Mouse (Mus musculus) G1E (cell line): ENCODE results near the gene Relch. TPM values are rescaled to one million over a fixed set of nuclear protein-coding genes. Genes with fewer than 3 reads are reported as not detected.
A peak's percentile ranks its signal among the peaks of the same experiment; 100 is the strongest.

Source experiments
- ATAC-seq: 2 replicates; pipeline ENCODE4 v1.8.0; 2016; ENCODE audit warnings: mild to moderate bottlenecking; ENCODE audit not compliant: insufficient number of reproducible peaks, poor library complexity, low FRiP score, severe bottlenecking; ENCODE audit errors: extremely low read depth
- DNase-seq: peaks from one replicate; pipeline ENCODE4 v3.0.0; 2012; ENCODE audit warnings: low spot score
- H3K27me3 ChIP-seq: 2 replicates; pipeline ENCODE4 v1.6.1; 2012; ENCODE audit warnings: mild to moderate bottlenecking, low read length, inconsistent platforms; ENCODE audit not compliant: insufficient read depth
- H3K36me3 ChIP-seq: replicated peaks from 2 replicates; pipeline ENCODE3; 2012; ENCODE audit warnings: mild to moderate bottlenecking, inconsistent platforms
- H3K4me1 ChIP-seq: 2 replicates; pipeline ENCODE4 v1.6.1; 2012; ENCODE audit warnings: low read depth, low read length, inconsistent platforms, mixed read lengths; ENCODE audit not compliant: insufficient read depth
- H3K4me3 ChIP-seq: 2 replicates; pipeline ENCODE4 v1.5.1; 2012; ENCODE audit warnings: low read depth, mild to moderate bottlenecking, inconsistent platforms, low read length, moderate library complexity, mixed read lengths
- H3K9me3 ChIP-seq: replicated peaks from 2 replicates; pipeline ENCODE4 v1.6.1; 2012; ENCODE audit warnings: inconsistent platforms
- CTCF ChIP-seq: IDR thresholded peaks from 2 replicates; pipeline ENCODE4 v1.5.1; 2012; ENCODE audit warnings: low read depth, low read length, inconsistent platforms, mixed read lengths
- GATA1 ChIP-seq: IDR thresholded peaks from 2 replicates; pipeline ENCODE4 v1.6.1; 2012; ENCODE audit warnings: borderline replicate concordance, low read length, inconsistent platforms, mixed read lengths
- GATA2 ChIP-seq: IDR thresholded peaks from 2 replicates; pipeline ENCODE4 v1.6.1; 2012; ENCODE audit warnings: low read depth, low read length, inconsistent platforms, borderline replicate concordance
- POLR2AphosphoS5 ChIP-seq: IDR thresholded peaks from 2 replicates; pipeline ENCODE4 v1.6.1; 2012; ENCODE audit warnings: low read depth, low read length, inconsistent platforms; ENCODE audit not compliant: insufficient replicate concordance
- TAL1 ChIP-seq: conservative IDR thresholded peaks from 2 replicates; pipeline ENCODE4 v1.6.1; 2012; ENCODE audit warnings: low read depth, low read length, inconsistent platforms, mixed read lengths
- polyA plus RNA-seq: library from polyadenylated mRNA; stranded (reverse); fragments of >175 nt; gene quantifications from 2 replicates; pipeline ENCODE4 v1.2.3, GENCODE M21; 2012
- total RNA-seq, 2 experiments: library from RNA; stranded (forward) in 1 of 2; stranded (reverse) in 1 of 2; fragments of 200-1000 nt in 1 of 2; fragments of >200 nt in 1 of 2; fragmentation: Nextera tagmentation in 1 of 2; gene quantifications; 2 replicates each; pipeline ENCODE4 v1.2.3; 2014 to 2017

Gene Relch
- total RNA-seq (2014; fragmentation: Nextera tagmentation) (82.4 and 83.2 TPM in 2 replicates), total RNA-seq (2017) (68.4 and 76.6 TPM in 2 replicates), polyA plus RNA-seq (39.3 and 40.8 TPM in 2 replicates)

- Histone ChIP-seq H3K4me1 (peaks cover 33% of the 10 kb centered on the region), H3K9me3 (no peaks in the 10 kb centered on the region), H3K36me3 (peaks cover 21% of the 10 kb centered on the region), H3K27me3 (no peaks in the 10 kb centered on the region), H3K4me3 (peak within 1 kb of the TSS; percentile 100)
- TF ChIP-seq CTCF (no peak), TAL1 (0 out of 2 replicates have a peak, but pooled peaks have one; percentile 9), GATA2 (no peak), POLR2AphosphoS5 (no peak)
- ATAC-seq (peak; percentile 94), DNase-seq (peak; percentile 98)
These were observed at the start of gene Relch, which contains the start of gene Pign for GRCm38 (mm10) chr1:105663171-105663961. Gene Relch (plus strand): TSS chr1:105663861. Gene Pign (minus strand): TSS chr1:105663677.

GRCm38 (mm10) chr1:105630481-105630880 is 33.2 kb upstream of the Relch start:
- Histone ChIP-seq H3K4me3 (no peak overlapping the region), H3K9me3 (no peaks in the 10 kb centered on the region), H3K4me1 (no peaks in the 10 kb centered on the region), H3K27me3 (no peaks in the 10 kb centered on the region), H3K36me3 (peaks cover 20% of the 10 kb centered on the region)
- ATAC-seq, result no peak
- DNase-seq, result peak; percentile 2
- no peak for TF ChIP-seq TAL1
- TF ChIP-seq GATA2, result no peak
- TF ChIP-seq POLR2AphosphoS5, result no peak
- TF ChIP-seq CTCF, result no peak
- no peak for TF ChIP-seq GATA1

GRCm38 (mm10) chr1:105644093-105644492 is 19.6 kb upstream of the Relch start:
- ATAC-seq, result no peak
- H3K4me1 ChIP-seq, result no peaks in the 10 kb centered on the region
- H3K4me3 ChIP-seq, result no peak overlapping the region
- TF ChIP-seq GATA1, result no peak
- no peak for TF ChIP-seq TAL1
- no peak for TF ChIP-seq GATA2
- TF ChIP-seq POLR2AphosphoS5, result no peak
- no peak for TF ChIP-seq CTCF
- no peak for DNase-seq
- H3K9me3 ChIP-seq, result no peaks in the 10 kb centered on the region
- peaks cover 61% of the 10 kb centered on the region for H3K36me3 ChIP-seq
- H3K27me3 ChIP-seq, result no peaks in the 10 kb centered on the region

GRCm38 (mm10) chr1:105650650-105651049 is 13.0 kb upstream of the Relch start:
- Histone ChIP-seq H3K4me3 (no peak overlapping the region), H3K27me3 (no peaks in the 10 kb centered on the region), H3K9me3 (no peaks in the 10 kb centered on the region), H3K4me1 (no peaks in the 10 kb centered on the region), H3K36me3 (peaks cover 48% of the 10 kb centered on the region)
- DNase-seq (no peak), ATAC-seq (no peak)
- TF ChIP-seq GATA2 (no peak), POLR2AphosphoS5 (no peak), TAL1 (no peak), CTCF (no peak), GATA1 (no peak)

- no peak overlapping the region for H3K4me3 ChIP-seq
- peaks cover 45% of the 10 kb centered on the region for H3K36me3 ChIP-seq
- H3K27me3 ChIP-seq, result no peaks in the 10 kb centered on the region
- H3K4me1 ChIP-seq, result no peaks in the 10 kb centered on the region
- TF ChIP-seq GATA2 (no peak), GATA1 (no peak), POLR2AphosphoS5 (no peak), CTCF (no peak), TAL1 (no peak)
- ATAC-seq, result no peak
- DNase-seq, result no peak
- H3K9me3 ChIP-seq, result no peaks in the 10 kb centered on the region
These were observed 9.7 kb upstream of the Relch start for GRCm38 (mm10) chr1:105653981-105654380.

GRCm38 (mm10) chr1:105660015-105660414 is 3.6 kb upstream of the Relch start:
- ATAC-seq (no peak), DNase-seq (peak; percentile 15)
- Histone ChIP-seq H3K27me3 (no peaks in the 10 kb centered on the region), H3K9me3 (no peaks in the 10 kb centered on the region), H3K36me3 (peaks cover 28% of the 10 kb centered on the region), H3K4me1 (peaks cover 13% of the 10 kb centered on the region), H3K4me3 (no peak overlapping the region)
- TF ChIP-seq GATA1, result no peak
- peak; percentile 55; the same call in 1 of the 2 replicates for TF ChIP-seq CTCF

- TF ChIP-seq TAL1 (no peak), POLR2AphosphoS5 (no peak), GATA2 (no peak), GATA1 (no peak), CTCF (no peak)
- Histone ChIP-seq H3K4me3 (peak overlapping the region; percentile 100), H3K27me3 (no peaks in the 10 kb centered on the region), H3K9me3 (no peaks in the 10 kb centered on the region), H3K36me3 (peaks cover 18% of the 10 kb centered on the region), H3K4me1 (peaks cover 28% of the 10 kb centered on the region)
- no peak for DNase-seq
- ATAC-seq, result no peak
These were observed 866 bp upstream of the Relch start for GRCm38 (mm10) chr1:105662820-105663170.
